Mouse (Mus musculus) MEL (cell line): ENCODE data around the gene Rab26. TPM values are rescaled to one million over a fixed set of nuclear protein-coding genes. Genes with fewer than 3 reads are reported as not detected.

ENCODE experiments used
- DNase-seq: peaks from one replicate; pipeline ENCODE4 v3.0.0; 2011; ENCODE audit warnings: low read depth, low spot score
- H3K27ac ChIP-seq: 2 replicates; pipeline ENCODE4 v1.5.1; 2012; ENCODE audit warnings: low read depth, mild to moderate bottlenecking, control low read depth, low read length, moderate library complexity; ENCODE audit not compliant: control insufficient read depth
- H3K27me3 ChIP-seq, 2 experiments: fragments of 150-350 bp in 1 of 2; sonication (generic) in 1 of 2; 2 replicates each; pipeline ENCODE4 v1.6.1; 2012; ENCODE audit warnings: low read length in 2 of 2, mild to moderate bottlenecking in 2 of 2, improper control_type of control experiment in 1 of 2, moderate library complexity in 1 of 2; ENCODE audit not compliant: insufficient read depth in 2 of 2, control insufficient read depth in 1 of 2
- H3K36me3 ChIP-seq, 2 experiments: 2 replicates each; pipeline ENCODE4 v1.6.1; 2012 to 2014; ENCODE audit warnings: low read length in 2 of 2, improper control_type of control experiment in 1 of 2, inconsistent platforms in 1 of 2, mild to moderate bottlenecking in 1 of 2; ENCODE audit not compliant: insufficient read depth in 2 of 2, control insufficient read depth in 1 of 2
- H3K4me1 ChIP-seq, 2 experiments: fragments of 150-350 bp in 1 of 2; sonication (generic) in 1 of 2; 2 replicates each; pipeline ENCODE4 v1.6.1; 2012; ENCODE audit warnings: low read length in 2 of 2, improper control_type of control experiment in 1 of 2, mild to moderate bottlenecking in 1 of 2; ENCODE audit not compliant: insufficient read depth in 2 of 2, control insufficient read depth in 1 of 2
- H3K4me3 ChIP-seq, 2 experiments: fragments of 150-350 bp in 1 of 2; sonication (generic) in 1 of 2; 2 replicates each; pipeline ENCODE4 v1.5.1; 2012; ENCODE audit warnings: low read depth in 2 of 2, low read length in 2 of 2, mild to moderate bottlenecking in 2 of 2, moderate library complexity in 2 of 2, control low read depth in 1 of 2, improper control_type of control experiment in 1 of 2; ENCODE audit not compliant: control insufficient read depth in 1 of 2, insufficient read depth in 1 of 2
- H3K79me2 ChIP-seq: 2 replicates; pipeline ENCODE4 v1.6.1; 2012; ENCODE audit warnings: mild to moderate bottlenecking, low read length, moderate library complexity; ENCODE audit not compliant: control insufficient read depth, poor library complexity, insufficient read depth
- H3K9ac ChIP-seq: 2 replicates; pipeline ENCODE4 v1.6.1; 2012; ENCODE audit warnings: low read depth, mild to moderate bottlenecking, control low read depth, low read length, moderate library complexity; ENCODE audit not compliant: control insufficient read depth, poor library complexity, severe bottlenecking
- H3K9me3 ChIP-seq: fragments of 150-350 bp; sonication (generic); replicated peaks from 2 replicates; pipeline ENCODE4 v1.6.1; 2012; ENCODE audit warnings: mild to moderate bottlenecking, low read length, improper control_type of control experiment, moderate library complexity; ENCODE audit not compliant: insufficient read depth
- GABPA ChIP-seq: IDR thresholded peaks from 2 replicates; pipeline ENCODE4 v1.6.1; 2012; ENCODE audit warnings: low read depth, mild to moderate bottlenecking, inconsistent platforms, low read length, improper control_type of control experiment, moderate library complexity
- MAFK ChIP-seq: IDR thresholded peaks from 2 replicates; pipeline ENCODE4 v1.6.1; 2011; ENCODE audit warnings: low read depth, mild to moderate bottlenecking, low read length, improper control_type of control experiment, borderline replicate concordance
- MXI1 ChIP-seq: IDR thresholded peaks from 2 replicates; pipeline ENCODE4 v1.6.1; 2011; ENCODE audit warnings: mild to moderate bottlenecking, low read depth, low read length, improper control_type of control experiment
- MYB ChIP-seq: IDR thresholded peaks from 2 replicates; pipeline ENCODE4 v1.6.1; 2011; ENCODE audit warnings: mild to moderate bottlenecking, low read depth, low read length, improper control_type of control experiment
- MYC ChIP-seq: IDR thresholded peaks from 2 replicates; pipeline ENCODE4 v1.6.1; 2011; ENCODE audit warnings: low read depth, mild to moderate bottlenecking, low read length, improper control_type of control experiment, moderate library complexity
- NRF1 ChIP-seq: IDR thresholded peaks from 2 replicates; pipeline ENCODE4 v1.6.1; 2014; ENCODE audit warnings: low read depth, mild to moderate bottlenecking, inconsistent platforms, low read length, improper control_type of control experiment, moderate library complexity; ENCODE audit not compliant: poor library complexity, insufficient read depth, severe bottlenecking
- POLR2A ChIP-seq, 2 experiments: IDR thresholded peaks; 2 replicates each; pipeline ENCODE4 v1.6.1; 2011 to 2012; ENCODE audit warnings: low read length in 2 of 2, mild to moderate bottlenecking in 2 of 2, control low read depth in 1 of 2, improper control_type of control experiment in 1 of 2, low read depth in 1 of 2, moderate library complexity in 1 of 2; ENCODE audit not compliant: control insufficient read depth in 1 of 2, insufficient read depth in 1 of 2, poor library complexity in 1 of 2
- SMC3 ChIP-seq: IDR thresholded peaks from 2 replicates; pipeline ENCODE4 v1.6.1; 2011; ENCODE audit warnings: low read depth, low read length, improper control_type of control experiment
- TBP ChIP-seq: IDR thresholded peaks from 2 replicates; pipeline ENCODE4 v1.8.0; 2011; ENCODE audit warnings: low read depth, low read length, improper control_type of control experiment
- UBTF ChIP-seq: IDR thresholded peaks from 2 replicates; pipeline ENCODE4 v1.6.1; 2012; ENCODE audit warnings: low read depth, mild to moderate bottlenecking, inconsistent platforms, low read length, improper control_type of control experiment, moderate library complexity, borderline replicate concordance; ENCODE audit not compliant: insufficient read depth
- USF1 ChIP-seq: IDR thresholded peaks from 2 replicates; pipeline ENCODE4 v1.6.1; 2014; ENCODE audit warnings: low read depth, mild to moderate bottlenecking, inconsistent platforms, low read length, improper control_type of control experiment, moderate library complexity
- USF2 ChIP-seq, 2 experiments: IDR thresholded peaks; 2 replicates each; pipeline ENCODE4 v1.6.1; 2011 to 2012; ENCODE audit warnings: improper control_type of control experiment in 2 of 2, low read length in 2 of 2, borderline replicate concordance in 1 of 2, inconsistent platforms in 1 of 2, low read depth in 1 of 2, mild to moderate bottlenecking in 1 of 2; ENCODE audit not compliant: insufficient read depth in 1 of 2
- ZKSCAN1 ChIP-seq: IDR thresholded peaks from 2 replicates; pipeline ENCODE4 v1.6.1; 2012; ENCODE audit warnings: low read depth, mild to moderate bottlenecking, inconsistent platforms, low read length, improper control_type of control experiment, moderate library complexity
- ZNF384 ChIP-seq: IDR thresholded peaks from 2 replicates; pipeline ENCODE4 v1.6.1; 2012; ENCODE audit warnings: low read depth, mild to moderate bottlenecking, inconsistent platforms, low read length, improper control_type of control experiment
- polyA plus RNA-seq, 2 experiments: library from polyadenylated mRNA; stranded (reverse) in 1 of 2; unstranded in 1 of 2; fragments of >175 nt in 1 of 2; fragments of >200 nt in 1 of 2; gene quantifications; 2 replicates each; pipeline versions ENCODE4 v1.2.1 to v1.2.4; 2012; ENCODE audit warnings: low replicate concordance in 2 of 2, low read depth in 1 of 2; ENCODE audit not compliant: insufficient read length in 2 of 2, insufficient read depth in 1 of 2, missing spikeins in 1 of 2
- total RNA-seq: library from RNA; depleted of rRNA; stranded (reverse); fragments of 300-350 nt; gene quantifications from 2 replicates; pipeline ENCODE4 v1.2.3, GENCODE M21; 2012

The Rab26 gene
- total and polyA plus RNA-seq, 3 experiments, result 0.89 to 1.1 TPM; not detected in 1

- Histone ChIP-seq H3K9ac (no peak overlapping the region), H3K36me3 (no peaks in the 10 kb centered on the region), H3K9me3 (no peaks in the 10 kb centered on the region), H3K27ac (no peak overlapping the region), H3K27me3 (no peaks in the 10 kb centered on the region), H3K4me3 (no peak overlapping the region), H3K79me2 (no peaks in the 10 kb centered on the region), H3K4me1 (no peaks in the 10 kb centered on the region)
- no peak for DNase-seq
- TF ChIP-seq ZKSCAN1 (no peak), ZNF384 (no peak), MXI1 (no peak), MYC (no peak), POLR2A (IDR thresholded peaks at IDR 0.05; ENCODE audit: control insufficient read depth in 1 of 2, insufficient read depth in 1 of 2, low read depth in 1 of 2, low read length in 2 of 2, poor library complexity in 1 of 2) (no peak), SMC3 (no peak), GABPA (no peak), MAFK (no peak), UBTF (no peak)
These were observed 1.3 kb upstream of the Rab26 start for GRCm38 (mm10) chr17:24535300-24535699.

- no peaks in the 10 kb centered on the region for H3K9me3 ChIP-seq
- H3K27me3 ChIP-seq, result no peaks in the 10 kb centered on the region
- H3K4me1 ChIP-seq, result 0 out of 4 replicates have a peak, but pooled peaks cover 0 to 4% of the 10 kb centered on the region in 2 experiments
- peaks cover 11% of the 10 kb centered on the region for H3K79me2 ChIP-seq
- no peak overlapping the region for H3K27ac ChIP-seq
- H3K4me3 ChIP-seq, result peak overlapping the region; percentile 40 to 41
- H3K9ac ChIP-seq, result no peak overlapping the region
- peak; percentile 95 for DNase-seq
- no peaks in the 10 kb centered on the region; a peak in 1 of 4 replicates for H3K36me3 ChIP-seq
- TF ChIP-seq MYB, result no peak
- no peak for TF ChIP-seq USF1
- TF ChIP-seq TBP, result no peak
- no peak for TF ChIP-seq USF2 (IDR thresholded peaks at IDR 0.05; ENCODE audit: borderline replicate concordance in 1 of 2, insufficient read depth in 1 of 2, low read depth in 1 of 2, low read length in 2 of 2)
- TF ChIP-seq NRF1, result peak; percentile 61
These were observed 664 bp downstream of the Rab26 start for GRCm38 (mm10) chr17:24533099-24533992.
